ENCODE assay signal across 9 mouse cellular contexts in the genomic region with DNA sequence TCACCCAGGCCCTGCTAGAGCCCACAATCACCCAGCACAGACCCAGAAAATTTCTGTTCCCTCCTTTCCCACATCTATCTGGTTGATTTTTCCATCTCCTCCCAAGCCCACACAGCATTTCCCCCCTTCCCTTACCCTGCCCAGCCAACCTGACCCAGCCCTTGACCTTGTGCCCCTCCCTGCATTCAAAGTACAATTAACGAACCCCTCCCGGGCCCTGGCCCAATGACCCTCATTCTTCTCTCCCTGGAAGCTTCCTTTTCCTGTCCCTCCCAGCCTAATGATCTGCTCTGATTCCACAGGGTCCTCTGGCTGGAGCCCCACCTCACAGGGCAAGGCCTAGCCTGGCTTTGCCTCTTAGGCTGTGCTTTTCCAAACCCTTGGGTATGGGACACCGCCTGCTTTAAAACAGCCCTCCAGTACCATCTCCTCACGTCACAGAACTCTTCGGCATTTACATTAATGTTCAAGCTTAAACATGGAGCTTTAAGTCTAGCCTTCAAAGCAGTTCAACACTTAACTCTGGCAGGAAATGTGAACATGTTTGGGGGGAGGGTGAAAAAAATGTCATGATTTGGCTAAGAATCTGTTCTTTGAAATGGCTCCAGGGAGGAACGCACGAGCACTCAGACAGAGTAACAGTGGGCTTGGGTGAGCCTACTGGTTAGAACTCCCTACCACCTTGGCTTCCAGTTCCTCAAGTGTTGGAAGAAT.
A peak's percentile ranks its signal among the peaks of the same experiment; 100 is the strongest.
DNase-seq lines count a peak whose midpoint lies in the region; ATAC-seq lines count a peak whose summit lies in the region.
"Had no signal": no experiment of that assay in that cellular context is flagged by ENCODE, and none has a peak within 500 bp of the region (broad histone marks: within the 10 kb centered on the region; RNA-seq: fewer than 3 reads in every experiment).

No protein-coding gene starts in this region.

- no peaks in the 10 kb centered on the region for H3K27me3 ChIP-seq in heart, embryonic 16.5 days (ENCODE audit: control insufficient read depth, insufficient read depth, low read length)
- peaks cover 16% of the 10 kb centered on the region for H3K27me3 ChIP-seq in limb, embryonic 10.5 days (ENCODE audit: low read depth, poor library complexity, severe bottlenecking)
- H3K27me3 ChIP-seq: megakaryocyte, embryonic 14.5 days had no signal

- 61% methylated on average over 7 of the region's 7 CpGs for WGBS in heart, embryonic 16.5 days
- WGBS in limb, embryonic 10.5 days, result 69% methylated on average over 7 of the region's 7 CpGs

- H3K36me3 ChIP-seq in heart, embryonic 16.5 days (ENCODE audit: control insufficient read depth, insufficient read depth), result no peaks in the 10 kb centered on the region
- H3K36me3 ChIP-seq in limb, embryonic 10.5 days, result no peaks in the 10 kb centered on the region

- H3K4me2 ChIP-seq in heart, embryonic 16.5 days (ENCODE audit: low read depth, low read length), result no peak overlapping the region

- peaks cover 23% of the 10 kb centered on the region; the same call in 1 of the 2 replicates for H3K4me1 ChIP-seq in heart, embryonic 16.5 days (ENCODE audit: control insufficient read depth, insufficient read depth, low read length)
- H3K4me1 ChIP-seq in limb, embryonic 10.5 days, result peaks cover 58% of the 10 kb centered on the region

- no peak overlapping the region for H3K9ac ChIP-seq in heart, embryonic 16.5 days (ENCODE audit: low read length)

- ATAC-seq in CD4-positive, CD25-positive, alpha-beta regulatory T cell, adult 4 months, result peak; percentile 6
- ATAC-seq in heart, embryonic 16.5 days (replicated peaks; ENCODE audit: extremely low read depth, insufficient read depth, low FRiP score), result peak; percentile 66

- no peak overlapping the region for H3K4me3 ChIP-seq in heart, embryonic 16.5 days (ENCODE audit: low read length)
- no peak overlapping the region for H3K4me3 ChIP-seq in limb, embryonic 10.5 days
- H3K4me3 ChIP-seq: megakaryocyte, embryonic 14.5 days had no signal

- peak; percentile 46 for DNase-seq in WW6 (ENCODE audit: low read depth, low spot score)
- DNase-seq in limb, embryonic 10.5 days (ENCODE audit: low spot score), result no peak
- DNase-seq in urinary bladder, postnatal 25 days (ENCODE audit: low spot score), result no peak
- no peak for DNase-seq in thymus, postnatal 4 days
- no peak for DNase-seq in urinary bladder, adult 18-20 months (ENCODE audit: low spot score in 2 of 2)
- DNase-seq in layer of hippocampus, postnatal 10 days (ENCODE audit: low spot score in 2 of 2), result no peak

- peak overlapping the region; percentile 57 for H3K27ac ChIP-seq in heart, embryonic 16.5 days (ENCODE audit: low read length)
- H3K27ac ChIP-seq in limb, embryonic 10.5 days, result 0 out of 2 replicates have a peak overlapping the region, but pooled peaks have one; percentile 4

- H3K9me3 ChIP-seq in heart, embryonic 16.5 days (replicated peaks; ENCODE audit: control insufficient read depth, low read length), result no peaks in the 10 kb centered on the region
- H3K9me3 ChIP-seq in limb, embryonic 10.5 days (replicated peaks), result no peaks in the 10 kb centered on the region
- H3K9me3 ChIP-seq: megakaryocyte, embryonic 14.5 days had no signal
